Mouse (Mus musculus): ENCODE results near the gene Slc2a4. TPM values are rescaled to one million over a fixed set of nuclear protein-coding genes. Genes with fewer than 3 reads are reported as not detected.

Slc2a4 gene
- 12.3 and 12.4 TPM in 2 replicates for polyA plus RNA-seq (2016; fragmentation: Nextera tagmentation; extraction: Ambion mirVana)

DNA sequence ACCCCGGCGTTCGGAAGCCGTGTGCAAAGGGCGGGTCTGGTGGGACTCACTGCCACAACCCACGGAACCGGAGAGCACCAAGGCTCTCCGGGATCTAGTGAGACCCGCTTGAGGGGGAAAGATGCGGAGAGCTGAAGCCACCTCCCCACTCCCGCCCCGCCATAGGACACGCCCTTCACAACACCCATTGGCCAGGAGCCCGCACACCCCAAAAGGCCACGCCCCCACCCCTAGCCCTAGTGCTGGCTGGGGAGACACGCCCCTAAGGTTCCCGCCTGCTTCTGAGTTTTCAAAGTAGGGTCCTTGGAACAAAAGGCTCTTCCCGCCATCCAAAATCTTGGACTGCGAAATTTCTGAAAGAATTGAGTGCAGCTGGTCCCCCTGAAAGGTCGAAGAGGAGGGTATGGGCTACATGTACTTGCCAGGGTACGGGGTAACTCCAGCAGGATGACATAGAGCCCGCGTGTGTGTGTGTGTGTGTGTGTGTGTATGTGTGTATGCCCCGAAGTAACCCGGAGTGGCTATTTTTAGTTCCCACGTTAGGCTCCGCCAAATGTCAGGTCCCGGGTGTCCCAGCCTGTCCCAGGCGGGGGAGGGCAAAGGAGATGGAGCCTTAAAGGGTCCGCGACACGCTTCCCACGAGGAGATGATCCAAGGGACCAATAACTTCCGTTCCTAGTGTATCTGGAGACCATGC lies at the start of gene Slc2a4:
Slc2a4 (minus strand) TSS at position 123 of the 697 bp plus-strand sequence.
- peaks cover 13% of the 10 kb centered on the region; the same call in 1 of the 2 replicates for H3K36me3 ChIP-seq
- peak; percentile 92 for ATAC-seq (ENCODE audit: low FRiP score, low read depth)
- peak within 1 kb of the TSS; percentile 42; the same call in 1 of the 2 replicates for H3K27ac ChIP-seq
- WGBS: under 1% methylated on average over 33 of the region's 34 CpGs
- H3K9ac ChIP-seq: peak within 1 kb of the TSS; percentile 55
- H3K27me3 ChIP-seq (replicated peaks): 0 out of 2 replicates have a peak, but pooled peaks cover 5% of the 10 kb centered on the region
- H3K4me2 ChIP-seq (replicated peaks): peak within 1 kb of the TSS; percentile 62
- no peaks in the 10 kb centered on the region for H3K9me3 ChIP-seq
- H3K4me1 ChIP-seq: peaks cover 9% of the 10 kb centered on the region
- peak within 1 kb of the TSS; percentile 41 for H3K4me3 ChIP-seq

DNA sequence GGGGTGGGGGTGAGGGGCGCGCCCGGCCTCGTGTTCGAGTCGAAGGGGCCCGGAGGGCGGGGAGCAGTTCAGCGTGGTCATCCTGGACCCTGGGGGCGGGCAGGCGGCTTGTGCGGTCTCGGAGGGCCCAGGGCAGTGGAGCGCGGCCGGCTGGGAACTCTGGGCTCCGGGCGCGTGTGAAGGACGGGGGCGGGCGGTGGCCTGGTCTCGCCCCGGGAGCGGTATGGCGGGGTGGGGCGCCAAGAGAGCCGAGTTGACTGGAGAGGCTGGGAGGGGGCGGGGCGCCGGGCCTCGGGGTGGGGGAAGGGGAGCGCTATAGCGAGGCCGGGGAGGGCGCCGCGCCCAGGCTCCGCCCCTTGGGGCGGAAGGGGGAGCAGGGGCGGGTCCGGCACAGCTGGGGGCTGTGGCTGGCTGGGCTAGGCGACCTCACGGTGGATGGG lies 49.1 kb upstream of the Slc2a4 start:
- no peaks in the 10 kb centered on the region for H3K9me3 ChIP-seq
- peaks cover 40% of the 10 kb centered on the region for H3K4me1 ChIP-seq
- WGBS: 1% methylated on average over 33 of the region's 44 CpGs
- H3K27ac ChIP-seq: peak overlapping the region; percentile 85
- peaks cover 38% of the 10 kb centered on the region for H3K36me3 ChIP-seq
- H3K27me3 ChIP-seq (replicated peaks): no peaks in the 10 kb centered on the region
- peak overlapping the region; percentile 96 for H3K9ac ChIP-seq
- H3K4me2 ChIP-seq (replicated peaks): peak overlapping the region; percentile 68
- H3K4me3 ChIP-seq: peak overlapping the region; percentile 94
- peak; percentile 18 for ATAC-seq (ENCODE audit: low FRiP score, low read depth)

DNA sequence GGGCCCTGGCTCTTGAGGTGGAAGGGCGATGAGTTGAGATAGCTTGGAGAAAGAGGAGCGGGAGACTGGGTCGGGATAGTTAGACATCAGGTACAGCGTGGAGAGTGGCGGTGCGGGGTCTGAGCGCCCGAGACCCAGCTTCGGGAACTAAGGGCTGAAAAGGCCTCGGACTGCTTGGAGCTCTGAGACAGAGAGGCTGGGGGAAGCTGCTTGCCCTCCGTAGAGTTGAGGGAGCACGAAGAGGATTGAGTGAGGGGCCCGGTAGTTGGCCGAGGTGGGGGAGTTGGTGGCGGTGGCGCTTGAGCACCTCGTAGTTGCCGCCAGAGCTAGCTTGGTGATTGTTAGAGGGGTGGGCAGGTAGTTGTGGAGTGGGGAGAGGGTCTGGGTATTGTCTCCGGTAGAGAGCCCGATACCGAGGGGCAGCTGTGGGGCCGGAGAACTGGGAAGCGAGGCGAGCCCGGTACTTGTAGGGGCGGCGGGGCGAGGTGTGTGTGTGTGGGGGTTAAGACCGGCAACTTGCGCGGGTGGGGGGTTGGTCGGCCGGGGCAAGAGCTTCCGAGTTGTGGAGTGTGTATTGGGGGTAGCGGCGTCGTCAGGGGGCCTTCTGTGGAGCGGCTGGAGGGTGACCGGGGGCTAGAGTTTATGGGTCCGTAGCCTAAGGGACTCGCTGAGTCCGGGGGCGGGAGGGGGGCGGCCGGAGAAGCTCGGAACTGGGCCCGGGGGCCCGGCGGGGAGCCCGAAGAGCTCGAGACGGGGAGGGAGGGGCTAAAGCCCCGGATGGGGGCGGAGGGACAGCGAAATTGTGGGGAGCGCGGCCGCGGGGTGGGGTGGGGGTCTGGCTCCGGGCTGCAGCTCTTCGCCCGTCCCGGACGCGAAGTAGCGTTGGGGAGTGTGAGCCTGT lies 48.4 kb upstream of the Slc2a4 start:
- no peaks in the 10 kb centered on the region for H3K9me3 ChIP-seq
- H3K4me2 ChIP-seq (replicated peaks): peak overlapping the region; percentile 68
- peak overlapping the region; percentile 85 for H3K27ac ChIP-seq
- H3K4me1 ChIP-seq: peaks cover 33% of the 10 kb centered on the region
- peaks cover 38% of the 10 kb centered on the region for H3K36me3 ChIP-seq
- H3K27me3 ChIP-seq (replicated peaks): no peaks in the 10 kb centered on the region
- peak overlapping the region; percentile 96 for H3K9ac ChIP-seq
- 1% methylated on average over 64 of the region's 66 CpGs for WGBS
- H3K4me3 ChIP-seq: peak overlapping the region; percentile 94
- peak; percentile 2; the same call in 1 of the 2 replicates for ATAC-seq (ENCODE audit: low FRiP score, low read depth)

DNA sequence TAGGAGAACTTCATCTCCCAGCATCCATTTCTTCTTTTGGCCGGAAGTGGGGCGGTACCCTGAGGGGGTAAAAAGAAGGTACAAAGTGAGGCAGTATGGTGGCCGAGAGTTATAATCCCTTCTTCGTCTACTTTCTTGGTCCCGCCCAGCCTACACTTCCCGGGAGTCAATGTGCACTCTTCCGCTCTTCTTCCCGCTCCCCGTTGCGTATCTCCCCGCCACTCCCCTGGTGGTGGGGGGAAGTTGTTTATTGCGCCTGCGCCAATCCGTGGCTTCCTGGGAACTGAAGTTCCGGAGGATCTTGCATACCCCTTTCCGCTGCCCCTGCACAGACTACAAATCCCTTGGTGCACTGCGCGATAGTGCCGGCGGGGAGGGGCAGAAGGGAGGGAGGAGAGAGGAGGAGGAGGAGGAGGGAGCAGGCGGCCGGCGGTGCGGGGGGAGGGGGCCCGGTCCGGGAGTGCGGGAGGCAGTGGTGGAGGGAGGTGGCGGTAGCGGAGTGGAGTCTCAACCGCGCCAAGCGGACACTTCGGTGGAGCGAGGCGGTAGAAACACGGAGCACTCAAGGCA lies 47.5 kb upstream of the Slc2a4 start, which contains the start of gene Phf23:
Phf23 (plus strand) TSS at position 387 of the 570 bp plus-strand sequence.
- peaks cover 33% of the 10 kb centered on the region for H3K4me1 ChIP-seq
- peaks cover 38% of the 10 kb centered on the region for H3K36me3 ChIP-seq
- H3K27ac ChIP-seq: peak within 1 kb of the TSS; percentile 85
- H3K9ac ChIP-seq: peak within 1 kb of the TSS; percentile 96
- peak within 1 kb of the TSS; percentile 68 for H3K4me2 ChIP-seq (replicated peaks)
- H3K4me3 ChIP-seq: peak within 1 kb of the TSS; percentile 94
- under 1% methylated on average over 36 of the region's 36 CpGs for WGBS
- peak; percentile 77 for ATAC-seq (ENCODE audit: low FRiP score, low read depth)
- H3K27me3 ChIP-seq (replicated peaks): no peaks in the 10 kb centered on the region
- H3K9me3 ChIP-seq: no peaks in the 10 kb centered on the region

DNA sequence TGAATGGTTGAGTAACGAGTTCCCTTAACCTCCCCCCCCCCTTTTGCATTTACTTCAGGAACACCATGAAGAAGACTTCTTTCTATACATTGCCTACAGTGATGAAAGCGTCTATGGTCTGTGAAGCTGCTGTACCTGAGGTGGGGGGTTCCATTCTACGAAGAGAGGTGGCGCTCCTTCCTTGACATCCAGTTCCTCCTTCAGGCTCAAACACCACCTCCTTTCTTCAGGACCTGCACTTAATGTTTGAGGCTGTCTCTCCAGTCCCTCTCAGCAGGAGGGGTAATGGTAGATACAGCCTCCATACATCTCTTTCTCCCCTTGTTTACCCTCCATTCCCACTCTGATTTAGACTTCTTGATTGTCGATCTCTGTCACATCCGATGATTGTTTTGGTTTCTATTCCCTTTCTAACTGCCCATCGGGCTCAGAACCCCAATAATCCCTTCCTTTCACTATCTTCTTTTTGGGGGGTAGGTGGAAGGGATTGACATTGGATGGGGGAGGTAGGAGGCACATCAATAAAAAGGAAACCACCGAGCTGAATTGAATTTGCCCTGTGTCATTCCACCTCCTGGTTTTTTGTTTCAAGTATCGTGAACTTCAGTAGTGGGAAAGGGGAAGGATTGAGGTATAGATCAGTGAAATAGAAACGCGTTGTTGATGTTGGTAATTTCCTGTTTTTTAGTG lies 46.6 kb upstream of the Slc2a4 start:
- no peak for ATAC-seq (ENCODE audit: low FRiP score, low read depth)
- Histone ChIP-seq H3K36me3 (peaks cover 41% of the 10 kb centered on the region), H3K9ac (no peak overlapping the region), H3K27ac (no peak overlapping the region), H3K4me1 (peaks cover 33% of the 10 kb centered on the region), H3K4me2 (replicated peaks) (peak overlapping the region; percentile 68; the same call in 1 of the 2 replicates), H3K4me3 (no peak overlapping the region), H3K27me3 (replicated peaks) (no peaks in the 10 kb centered on the region), H3K9me3 (no peaks in the 10 kb centered on the region)
- WGBS: 89% methylated on average over 11 of the region's 11 CpGs

DNA sequence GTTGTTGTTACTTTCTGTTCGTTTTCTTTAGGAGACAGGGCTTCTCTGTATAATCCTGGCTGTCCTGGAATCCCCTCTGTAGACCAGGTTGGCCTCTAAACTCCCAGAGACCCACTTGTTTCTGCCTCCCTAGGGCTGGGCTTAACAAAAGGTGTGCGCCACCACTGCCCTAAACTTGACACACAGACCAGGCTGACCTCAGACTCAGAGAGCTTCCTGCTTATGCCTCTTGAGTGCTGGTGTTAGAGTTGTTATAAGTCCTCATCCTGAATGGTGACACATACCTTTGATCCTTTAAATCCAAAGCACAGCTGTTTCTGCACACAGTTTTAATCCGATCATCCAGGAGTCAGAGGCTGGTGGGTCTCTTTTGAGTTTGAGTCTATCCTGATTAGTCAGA lies 44.9 kb upstream of the Slc2a4 start:
- H3K27ac ChIP-seq: no peak overlapping the region
- 88% methylated on average over 3 of the region's 3 CpGs for WGBS
- peak overlapping the region; percentile 90 for H3K9ac ChIP-seq

DNA sequence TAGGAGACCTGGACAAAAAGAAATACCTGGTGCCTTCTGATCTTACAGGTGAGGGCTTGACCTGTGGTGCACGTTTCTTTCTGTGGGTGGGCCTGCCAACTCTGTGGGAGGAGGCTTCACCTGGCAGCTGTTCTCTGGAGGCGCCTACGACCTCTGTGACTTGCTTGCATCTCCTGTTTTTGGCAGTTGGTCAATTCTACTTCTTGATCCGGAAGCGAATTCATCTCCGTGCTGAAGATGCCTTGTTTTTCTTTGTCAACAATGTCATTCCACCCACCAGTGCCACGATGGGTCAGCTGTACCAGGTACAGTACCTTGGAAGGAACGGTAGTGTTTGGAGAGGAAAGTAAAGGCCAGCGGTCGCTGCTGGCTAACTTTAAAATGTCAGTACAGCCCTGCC lies 44.4 kb upstream of the Slc2a4 start:
- Histone ChIP-seq H3K27ac (no peak overlapping the region), H3K4me3 (peak overlapping the region; percentile 76), H3K27me3 (replicated peaks) (no peaks in the 10 kb centered on the region), H3K36me3 (peaks cover 44% of the 10 kb centered on the region), H3K4me1 (peaks cover 26% of the 10 kb centered on the region), H3K9ac (peak overlapping the region; percentile 90), H3K9me3 (no peaks in the 10 kb centered on the region), H3K4me2 (replicated peaks) (peak overlapping the region; percentile 72)
- WGBS: 89% methylated on average over 10 of the region's 10 CpGs
- no peak for ATAC-seq (ENCODE audit: low FRiP score, low read depth)

More for the DNA sequence above, 44.9 kb upstream of the Slc2a4 start:
- Histone ChIP-seq H3K27me3 (replicated peaks) (no peaks in the 10 kb centered on the region), H3K4me3 (no peak overlapping the region), H3K9me3 (no peaks in the 10 kb centered on the region), H3K4me2 (replicated peaks) (peak overlapping the region; percentile 72), H3K36me3 (peaks cover 41% of the 10 kb centered on the region), H3K4me1 (peaks cover 31% of the 10 kb centered on the region)
- no peak for ATAC-seq (ENCODE audit: low FRiP score, low read depth)

DNA sequence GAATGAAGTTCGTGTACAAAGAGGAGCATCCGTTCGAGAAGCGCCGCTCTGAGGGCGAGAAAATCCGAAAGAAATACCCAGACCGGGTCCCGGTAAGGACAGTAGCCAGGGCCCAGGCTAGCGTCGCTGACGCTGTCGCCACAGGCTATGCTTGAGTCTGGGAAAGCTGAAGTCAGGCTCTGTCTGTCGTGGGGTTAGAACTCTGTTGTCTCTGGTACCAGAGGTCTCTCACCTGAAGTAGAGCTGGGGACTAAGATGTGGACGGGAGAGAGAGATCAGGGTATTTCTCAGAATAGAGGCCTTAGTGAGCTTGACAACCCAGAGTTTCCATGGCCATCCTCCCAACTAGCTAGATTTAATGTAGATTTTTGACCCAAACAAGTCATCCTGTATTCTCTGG lies 43.7 kb upstream of the Slc2a4 start:
- Histone ChIP-seq H3K36me3 (peaks cover 50% of the 10 kb centered on the region), H3K9me3 (no peaks in the 10 kb centered on the region), H3K27ac (peak overlapping the region; percentile 75), H3K4me1 (peaks cover 23% of the 10 kb centered on the region), H3K4me3 (peak overlapping the region; percentile 76), H3K9ac (peak overlapping the region; percentile 90), H3K27me3 (replicated peaks) (no peaks in the 10 kb centered on the region), H3K4me2 (replicated peaks) (peak overlapping the region; percentile 72)
- WGBS: under 1% methylated on average over 15 of the region's 15 CpGs
- ATAC-seq (ENCODE audit: low FRiP score, low read depth): peak; percentile 19; the same call in 1 of the 2 replicates

DNA sequence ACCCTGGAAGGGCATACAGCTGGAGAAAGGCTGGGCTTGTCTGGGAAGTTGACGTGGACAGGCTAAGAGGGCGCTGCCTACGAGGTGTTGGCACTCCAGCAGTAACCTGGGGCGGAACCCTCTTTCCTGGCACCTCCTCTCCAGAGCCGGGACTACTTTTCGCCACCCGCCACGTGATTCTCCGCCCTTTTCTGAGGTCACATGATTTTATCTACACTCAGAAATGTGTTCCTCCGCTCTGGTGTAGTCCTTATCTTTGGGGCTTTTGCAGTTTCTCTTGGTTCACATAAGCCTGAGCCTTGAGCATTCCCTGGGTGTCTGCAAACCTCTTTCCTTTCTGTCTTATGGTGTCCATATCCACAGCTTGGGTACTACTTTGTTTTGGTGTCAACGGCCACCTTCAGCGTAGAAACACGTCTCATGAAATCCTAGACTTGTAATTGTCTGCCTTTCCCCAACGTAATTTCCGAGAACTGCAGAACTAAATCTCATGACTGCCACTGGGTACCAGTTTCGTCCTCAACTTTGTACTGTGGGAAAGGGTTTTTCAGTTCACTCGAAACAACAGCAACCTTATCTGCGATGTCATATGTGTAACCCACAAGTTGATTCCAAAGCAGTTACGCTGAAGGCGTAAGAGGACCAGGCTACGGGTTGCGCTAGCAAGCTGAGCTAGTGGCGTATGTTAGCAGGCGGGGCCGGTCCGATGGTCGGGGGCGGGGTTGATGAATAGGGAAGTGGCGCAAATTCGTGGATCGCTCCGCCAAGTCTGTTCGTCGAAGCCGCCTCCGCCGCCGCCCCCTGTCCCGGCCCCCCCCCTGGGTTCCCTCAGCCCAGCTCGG lies 43.1 kb upstream of the Slc2a4 start, which contains the start of gene Gabarap:
Gabarap (plus strand) TSS at position 294 of the 842 bp plus-strand sequence.
- peak within 1 kb of the TSS; percentile 72 for H3K4me2 ChIP-seq (replicated peaks)
- peak; percentile 72 for ATAC-seq (ENCODE audit: low FRiP score, low read depth)
- H3K9ac ChIP-seq: peak within 1 kb of the TSS; percentile 90
- peak within 1 kb of the TSS; percentile 75 for H3K27ac ChIP-seq
- peaks cover 23% of the 10 kb centered on the region for H3K4me1 ChIP-seq
- H3K36me3 ChIP-seq: peaks cover 56% of the 10 kb centered on the region
- no peaks in the 10 kb centered on the region for H3K9me3 ChIP-seq
- no peaks in the 10 kb centered on the region for H3K27me3 ChIP-seq (replicated peaks)
- peak within 1 kb of the TSS; percentile 76 for H3K4me3 ChIP-seq
- WGBS: under 1% methylated on average over 40 of the region's 40 CpGs

DNA sequence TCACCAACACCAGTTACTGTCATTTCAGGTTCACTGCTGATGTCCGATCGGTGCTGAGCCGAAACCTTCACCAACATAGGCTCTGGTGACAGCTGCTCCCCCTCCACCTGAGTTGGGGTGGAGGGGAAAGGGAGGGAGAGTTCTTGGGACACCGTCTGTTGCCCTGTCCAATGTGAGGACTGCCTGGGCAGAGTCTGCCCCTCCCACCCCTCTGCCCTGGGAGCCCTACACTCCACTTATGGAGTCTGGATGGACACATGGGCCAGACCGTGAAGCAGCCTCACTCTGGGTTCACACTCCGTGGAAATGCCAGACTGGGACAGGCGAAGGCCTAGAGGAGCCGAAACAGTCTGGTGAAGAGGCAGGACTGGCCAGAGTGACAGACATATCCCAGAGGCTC lies 42.0 kb upstream of the Slc2a4 start:
- 91% methylated on average over 8 of the region's 8 CpGs for WGBS
- Histone ChIP-seq H3K9ac (no peak overlapping the region), H3K27me3 (replicated peaks) (no peaks in the 10 kb centered on the region), H3K27ac (no peak overlapping the region), H3K4me1 (peaks cover 23% of the 10 kb centered on the region), H3K4me3 (no peak overlapping the region), H3K36me3 (peaks cover 62% of the 10 kb centered on the region), H3K9me3 (no peaks in the 10 kb centered on the region), H3K4me2 (replicated peaks) (no peak overlapping the region)
- ATAC-seq (ENCODE audit: low FRiP score, low read depth): no peak

Data from neural tube, embryonic 12.5 days (tissue).